Mouse (Mus musculus) right cerebral cortex, adult 18-20 months (tissue): ENCODE data around the gene Sgpp1.
"Not testable (repeated sequence)": the region's sequence is repeated elsewhere in the genome, so short reads cannot be mapped to it uniquely, and the experiment has no call there.

ENCODE experiments used
- DNase-seq: peaks from one replicate; pipeline ENCODE4 v3.0.0; 2022; ENCODE audit warnings: mixed read lengths

Sgpp1 gene

GRCm38 (mm10) chr12:75684026-75684425, 51.5 kb downstream of the Sgpp1 start:
- not testable (repeated sequence) for DNase-seq

- no peak for DNase-seq
Measured at GRCm38 (mm10) chr12:75683598-75683997, 51.9 kb downstream of the Sgpp1 start.

- no peak for DNase-seq
Measured at GRCm38 (mm10) chr12:75682842-75683241, 52.7 kb downstream of the Sgpp1 start.

GRCm38 (mm10) chr12:75681101-75681500, 54.4 kb downstream of the Sgpp1 start:
- DNase-seq, result no peak

- DNase-seq, result no peak
Measured at GRCm38 (mm10) chr12:75678393-75678792, 57.1 kb downstream of the Sgpp1 start.

GRCm38 (mm10) chr12:75672630-75673029, 62.9 kb downstream of the Sgpp1 start:
- DNase-seq, result no peak

GRCm38 (mm10) chr12:75671759-75672315, 63.7 kb downstream of the Sgpp1 start:
- no peak for DNase-seq

GRCm38 (mm10) chr12:75670611-75671010, 64.9 kb downstream of the Sgpp1 start:
- DNase-seq, result no peak

GRCm38 (mm10) chr12:75669258-75670106, 66.0 kb downstream of the Sgpp1 start, which contains the start of gene Wdr89:
TSS of gene Wdr89 (minus strand) at chr12:75669537.
- peak; percentile 100 for DNase-seq

GRCm38 (mm10) chr12:75668916-75669257, 66.6 kb downstream of the Sgpp1 start:
- no peak for DNase-seq

- no peak for DNase-seq
Measured at GRCm38 (mm10) chr12:75668221-75668620, 67.3 kb downstream of the Sgpp1 start.

- no peak for DNase-seq
Measured at GRCm38 (mm10) chr12:75666939-75667338, 68.6 kb downstream of the Sgpp1 start.

GRCm38 (mm10) chr12:75664516-75664810, 71.1 kb downstream of the Sgpp1 start:
- DNase-seq, result no peak
